Mouse (Mus musculus): Measurements from ENCODE around the gene Inpp4a. TPM values are rescaled to one million over a fixed set of nuclear protein-coding genes. Genes with fewer than 3 reads are reported as not detected.

The Inpp4a gene
- polyA plus RNA-seq (2014; fragmentation: Illumina TruSeq; extraction: RNeasy Lipid Tissue Mini Kit (QIAGEN cat#74804); ENCODE audit: low read depth, low replicate concordance): 15.8 TPM

DNA sequence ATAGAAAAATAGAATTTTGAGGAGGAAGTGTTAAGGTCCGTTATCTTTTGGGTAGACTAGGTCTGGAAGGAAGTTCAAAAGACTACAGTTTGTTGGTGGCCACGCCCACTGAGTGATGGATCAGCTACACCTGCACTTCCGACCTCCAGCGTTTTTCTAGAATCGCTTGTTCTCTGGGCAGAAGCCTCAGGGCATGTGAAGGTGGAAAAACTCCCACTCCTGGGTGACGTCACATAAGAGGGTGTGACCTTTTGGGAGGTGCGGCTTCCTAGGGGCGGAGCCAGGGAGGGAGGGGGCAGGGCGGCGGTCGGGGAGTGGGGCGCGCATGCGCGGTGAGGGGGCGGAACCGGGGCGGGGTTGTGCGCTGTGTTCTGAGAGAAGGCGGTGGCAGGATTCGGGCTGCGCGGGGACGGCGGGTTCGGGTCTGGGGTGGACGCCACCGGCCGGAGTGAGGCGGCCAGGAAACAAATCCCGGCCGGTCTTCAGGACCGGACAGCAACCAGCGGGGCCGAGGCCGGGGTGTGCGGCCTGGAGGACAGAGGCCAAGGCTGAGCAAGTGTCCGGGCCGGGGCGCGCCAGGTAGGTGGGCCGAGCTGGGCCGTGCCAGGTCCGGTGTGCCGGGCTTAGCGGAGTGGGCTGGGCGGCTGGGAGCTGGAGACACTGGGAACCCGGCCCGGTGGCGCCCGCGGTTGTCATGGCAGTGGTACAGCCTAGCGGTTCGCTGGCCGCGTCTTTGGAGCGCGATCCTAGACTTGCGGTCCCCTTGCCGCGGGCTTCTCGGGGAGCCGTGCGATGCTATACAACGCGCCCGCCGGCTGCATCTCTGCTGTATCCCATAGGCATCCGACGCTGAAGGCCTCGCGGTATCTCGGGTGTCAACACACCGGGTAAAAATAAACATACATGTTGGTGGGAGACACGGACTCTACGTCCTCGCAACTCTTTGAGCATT, at the start of gene Inpp4a:
TSS of gene Inpp4a (plus strand) at position 326 of the 952 bp plus-strand sequence.

DNA sequence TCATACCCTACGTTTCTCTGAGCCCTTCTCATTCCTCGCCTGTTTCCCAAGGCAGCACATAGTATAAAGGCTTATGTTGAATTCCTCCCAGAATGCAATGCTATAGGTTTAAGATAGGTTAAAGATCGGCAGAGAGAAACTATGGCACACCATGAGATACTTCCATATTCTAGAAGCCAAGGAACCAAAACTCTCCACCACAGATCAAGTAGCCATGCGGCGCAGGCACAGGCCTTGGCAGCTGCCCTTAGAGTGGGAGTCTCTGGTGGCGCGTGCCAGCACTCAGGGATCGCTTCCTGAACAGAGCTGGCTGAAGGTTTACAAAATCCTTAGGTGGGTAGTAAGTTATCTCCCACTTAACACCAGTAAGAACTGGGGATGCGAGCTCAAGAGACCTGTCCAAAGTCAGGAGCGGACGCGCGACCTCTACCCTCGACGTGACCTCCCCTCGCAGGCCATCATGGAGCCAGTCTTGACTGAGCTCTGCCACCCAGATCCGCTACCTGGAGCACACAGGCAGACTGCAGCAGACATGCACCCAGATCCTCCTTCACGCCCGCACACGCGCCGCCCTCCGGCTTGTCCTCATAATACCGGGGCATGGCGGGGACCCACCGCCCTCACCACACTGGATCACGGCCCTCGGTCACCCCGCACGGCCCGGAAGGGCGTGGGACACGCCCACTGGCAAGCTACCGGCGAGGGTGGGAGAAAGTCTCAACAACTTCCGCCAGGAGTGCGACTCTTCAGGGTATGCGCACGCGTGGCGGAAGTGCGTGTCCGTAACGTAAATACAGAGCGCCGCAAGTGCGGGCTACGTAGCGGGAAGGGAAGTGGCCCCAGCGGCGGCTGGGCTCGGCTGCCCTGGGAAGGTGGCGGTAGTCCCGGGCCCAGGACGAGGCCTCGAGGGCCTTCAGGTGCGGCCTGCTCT, 130.0 kb downstream of the Inpp4a start, which contains the start of the genes Coa5 and Unc50:
TSS of gene Coa5 (minus strand) at position 738 of the 931 bp plus-strand sequence.
TSS of gene Unc50 (plus strand) at position 774 of the 931 bp plus-strand sequence.

Other genes starting within 250 kb of the Inpp4a start
- 0.19 TPM for gene Cnga3, start 85.4 kb upstream of the Inpp4a start, polyA plus RNA-seq (2014; fragmentation: Illumina TruSeq; extraction: RNeasy Lipid Tissue Mini Kit (QIAGEN cat#74804); ENCODE audit: low read depth, low replicate concordance)
- gene Coa5, start 130.2 kb downstream of the Inpp4a start, polyA plus RNA-seq (2014; fragmentation: Illumina TruSeq; extraction: RNeasy Lipid Tissue Mini Kit (QIAGEN cat#74804); ENCODE audit: low read depth, low replicate concordance): 134 TPM
- 63.8 TPM for gene Unc50, start 130.3 kb downstream of the Inpp4a start, polyA plus RNA-seq (2014; fragmentation: Illumina TruSeq; extraction: RNeasy Lipid Tissue Mini Kit (QIAGEN cat#74804); ENCODE audit: low read depth, low replicate concordance)
- gene Mgat4a, start 241.2 kb downstream of the Inpp4a start, polyA plus RNA-seq (2014; fragmentation: Illumina TruSeq; extraction: RNeasy Lipid Tissue Mini Kit (QIAGEN cat#74804); ENCODE audit: low read depth, low replicate concordance): 707 TPM

All from sigmoid colon, adult 10 weeks (tissue).